Mouse (Mus musculus): ENCODE data around the gene Rnase1. TPM values are rescaled to one million over a fixed set of nuclear protein-coding genes. Genes with fewer than 3 reads are reported as not detected.
"Not testable (repeated sequence)": the region's sequence is repeated elsewhere in the genome, so short reads cannot be mapped to it uniquely, and the experiment has no call there.

Rnase1 gene
- not detected for total RNA-seq (2021)
- long read RNA-seq, experiment 1 = 0 reads
- long read RNA-seq, experiment 2 = 0 reads

- intact Hi-C loops (cut with DNase I) = no loop called here
- DNase-seq = no peak
Observed at GRCm38 (mm10) chr14:51146685-51147084, at the start of gene Rnase1. Gene Rnase1, minus strand, starts transcription at chr14:51146785.

DNA sequence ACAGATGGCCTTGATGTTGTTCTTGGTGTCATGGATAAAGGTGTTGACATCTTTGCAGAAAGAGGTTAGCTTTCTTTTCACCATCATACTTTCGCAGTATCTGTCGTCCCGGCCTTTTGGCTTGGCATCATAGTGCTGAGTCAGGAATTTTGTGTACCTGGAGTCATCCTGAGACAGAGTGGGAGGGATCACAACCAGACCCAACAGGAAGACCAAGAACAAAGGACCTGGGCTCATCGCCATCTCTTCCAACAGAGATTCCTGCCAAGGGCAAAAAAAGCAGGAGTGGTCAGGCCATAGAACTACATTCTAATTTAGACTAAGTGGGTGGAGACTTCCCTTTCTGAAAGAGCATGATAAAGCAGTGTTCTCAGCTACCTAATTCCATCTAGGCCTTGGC, 49.1 kb upstream of the Rnase1 start:
- DNase-seq = no peak
- intact Hi-C loops (cut with DNase I) = no loop called here

GRCm38 (mm10) chr14:51181051-51181450, 34.5 kb upstream of the Rnase1 start:
- DNase-seq = not testable (repeated sequence)

DNA sequence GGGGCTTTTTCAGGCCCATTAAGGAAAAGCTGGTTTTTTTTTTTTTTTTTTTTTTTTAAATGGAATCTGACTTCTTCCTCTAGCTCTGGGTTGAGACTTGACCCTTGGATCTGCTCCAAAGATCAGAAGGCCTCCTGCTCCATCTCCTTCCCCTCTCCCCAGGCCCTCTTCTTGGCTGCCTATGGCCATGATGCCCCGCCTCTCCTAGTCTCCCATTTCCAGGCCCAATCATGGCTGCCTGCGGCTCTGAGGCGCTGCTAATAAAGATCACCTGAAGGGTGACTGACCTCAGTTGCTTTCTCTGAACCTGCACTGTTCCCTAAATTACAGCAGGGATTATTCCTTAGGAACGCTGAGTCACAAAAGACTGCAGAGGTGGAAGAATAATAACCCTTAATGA, 27.3 kb upstream of the Rnase1 start:
- DNase-seq = no peak
- intact Hi-C loops (cut with DNase I) = no loop called here

More at GRCm38 (mm10) chr14:51181051-51181450, 34.5 kb upstream of the Rnase1 start:
- intact Hi-C loops (cut with DNase I) = not testable (repeated sequence)

- intact Hi-C loops (cut with DNase I); DNase-seq: not testable (repeated sequence)
Observed at GRCm38 (mm10) chr14:51172947-51173346, 26.4 kb upstream of the Rnase1 start.

GRCm38 (mm10) chr14:51172095-51172865, 25.7 kb upstream of the Rnase1 start:
- DNase-seq; intact Hi-C loops (cut with DNase I): not testable (repeated sequence)

GRCm38 (mm10) chr14:51166068-51166467, 19.5 kb upstream of the Rnase1 start:
- DNase-seq = no peak
- intact Hi-C loops (cut with DNase I) = no loop called here

GRCm38 (mm10) chr14:51165435-51165834, 18.9 kb upstream of the Rnase1 start:
- intact Hi-C loops (cut with DNase I) = no loop called here
- no peak for DNase-seq

DNA sequence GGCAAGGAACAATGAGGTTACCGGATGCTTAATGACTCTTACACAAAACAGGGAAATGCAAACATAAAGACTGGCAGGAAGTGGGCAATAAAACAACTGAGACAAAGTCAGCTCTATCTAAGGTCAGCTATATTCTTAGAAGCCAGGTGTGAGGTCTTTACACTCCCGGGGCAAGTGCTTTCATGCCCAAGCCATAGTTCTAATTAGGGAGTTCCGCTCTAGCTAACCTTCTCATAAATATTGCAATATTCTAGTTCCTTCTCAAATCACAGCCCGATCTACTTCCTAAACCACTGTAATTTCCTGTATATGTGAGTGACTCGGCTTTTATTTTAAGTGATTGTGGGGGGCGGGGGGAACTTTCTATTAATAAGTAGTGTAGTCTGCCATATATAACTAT, 16.7 kb upstream of the Rnase1 start:
- DNase-seq; intact Hi-C loops (cut with DNase I): not testable (repeated sequence)

GRCm38 (mm10) chr14:51161976-51162375, 15.4 kb upstream of the Rnase1 start, which contains the start of gene Rnase2b:
Gene Rnase2b, plus strand, starts transcription at chr14:51162260.
- intact Hi-C loops (cut with DNase I) = not testable (repeated sequence)

DNA sequence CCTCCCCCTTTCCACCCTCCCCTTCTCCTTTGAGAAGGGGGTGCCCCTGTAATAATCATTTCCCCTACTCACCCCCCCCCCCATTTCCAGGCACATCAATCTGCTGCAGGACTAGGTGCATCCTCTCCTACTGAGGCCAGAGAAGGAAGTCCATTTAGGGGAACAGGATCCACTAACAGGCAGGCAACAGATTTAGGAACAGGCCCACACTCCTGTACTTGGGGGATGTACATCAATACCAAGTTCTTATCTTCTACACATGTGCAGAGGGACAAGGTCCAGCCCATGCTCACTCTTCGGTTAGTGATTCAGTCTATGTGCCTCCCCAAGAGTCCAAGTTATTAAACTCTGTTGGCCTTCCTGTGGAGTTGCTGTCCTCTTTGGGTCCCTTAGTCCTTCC, 10.5 kb upstream of the Rnase1 start:
- no peak for DNase-seq
- intact Hi-C loops (cut with DNase I) = no loop called here

More at GRCm38 (mm10) chr14:51161976-51162375, 15.4 kb upstream of the Rnase1 start, which contains the start of gene Rnase2b:
- DNase-seq = not testable (repeated sequence)

DNA sequence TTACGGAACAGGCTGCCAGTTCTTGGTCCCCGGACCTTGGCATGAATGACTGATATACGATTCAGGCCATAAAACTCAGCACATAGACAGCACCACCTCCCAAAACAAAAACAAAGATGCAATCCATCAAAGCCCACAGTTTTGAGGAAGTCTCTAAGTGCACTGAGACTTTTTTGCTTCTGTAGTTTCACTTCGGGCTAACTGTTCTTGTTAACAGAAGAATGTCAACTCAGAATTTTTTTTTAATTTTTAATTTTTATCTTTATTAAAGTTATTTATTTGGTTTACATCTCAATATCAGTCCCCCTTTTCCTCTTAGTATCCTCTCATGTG, 10.1 kb upstream of the Rnase1 start:
- no peak for DNase-seq
- intact Hi-C loops (cut with DNase I) = no loop called here

- DNase-seq = no peak
Observed at GRCm38 (mm10) chr14:51156056-51156735, 9.6 kb upstream of the Rnase1 start.

DNA sequence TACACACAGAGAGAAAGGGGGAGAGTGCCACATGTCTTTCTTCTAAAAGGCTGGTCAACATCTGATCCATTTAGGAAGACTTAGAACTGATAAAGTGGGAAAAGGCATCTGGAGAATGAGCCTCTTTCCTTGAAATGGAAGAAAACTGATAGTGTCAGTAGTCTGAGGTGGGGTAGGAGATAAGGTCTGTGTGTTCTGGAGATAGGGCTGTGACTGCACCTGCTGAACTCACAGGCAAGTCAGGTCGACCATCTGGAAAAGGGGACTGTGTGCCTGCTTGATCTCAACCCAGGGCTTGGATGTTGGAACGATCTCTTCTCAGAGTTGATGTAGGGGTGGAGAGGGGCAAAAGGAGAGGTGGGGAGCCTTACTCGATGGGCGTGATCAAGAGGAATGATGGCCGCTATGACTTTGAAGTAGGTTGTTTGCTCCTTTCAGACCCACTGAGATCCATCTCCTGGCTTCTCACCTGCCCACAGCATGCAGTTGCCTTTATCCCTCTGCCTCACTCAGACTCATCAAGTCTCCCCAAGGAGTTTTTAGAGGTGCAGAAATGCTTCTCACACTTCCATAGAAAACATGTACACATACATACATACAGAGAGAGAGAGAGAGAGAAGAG, 5.8 kb upstream of the Rnase1 start:
- no peak for DNase-seq
- intact Hi-C loops (cut with DNase I) = no loop called here

More at GRCm38 (mm10) chr14:51156056-51156735, 9.6 kb upstream of the Rnase1 start:
- intact Hi-C loops (cut with DNase I) = no loop called here

- intact Hi-C loops (cut with DNase I) = no loop called here
Observed at GRCm38 (mm10) chr14:51150206-51150831, 3.7 kb upstream of the Rnase1 start.

DNA sequence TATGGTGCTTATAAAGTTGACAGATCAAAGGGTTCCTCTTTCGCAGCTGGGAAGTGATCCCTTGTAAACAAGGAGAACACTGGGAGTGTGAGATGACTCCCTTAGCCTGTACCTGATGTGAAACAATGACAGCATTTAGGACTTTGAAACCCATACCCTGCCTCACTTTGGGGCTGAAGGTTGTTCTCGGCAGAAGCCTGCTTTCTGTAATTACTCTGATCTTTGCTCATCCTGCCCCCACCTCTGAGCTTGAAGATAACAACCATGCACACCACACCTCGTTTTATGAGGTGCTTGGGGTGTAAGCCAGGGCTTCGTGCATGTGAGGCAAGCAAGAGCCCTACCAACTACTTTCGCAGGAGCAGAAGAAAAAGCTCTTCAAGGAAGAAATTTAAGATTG, 2.6 kb upstream of the Rnase1 start:
- intact Hi-C loops (cut with DNase I) = no loop called here
- DNase-seq = no peak

More at GRCm38 (mm10) chr14:51150206-51150831, 3.7 kb upstream of the Rnase1 start:
- no peak for DNase-seq

- intact Hi-C loops (cut with DNase I) = no loop called here
- DNase-seq = no peak
Observed at GRCm38 (mm10) chr14:51148006-51148405, 1.4 kb upstream of the Rnase1 start.

GRCm38 (mm10) chr14:51145521-51145920, 1.1 kb downstream of the Rnase1 start:
- no peak for DNase-seq
- intact Hi-C loops (cut with DNase I) = no loop called here

- DNase-seq = no peak
- intact Hi-C loops (cut with DNase I) = no loop called here
Observed at GRCm38 (mm10) chr14:51144451-51144850, 2.1 kb downstream of the Rnase1 start.

- intact Hi-C loops (cut with DNase I) = no loop called here
- no peak for DNase-seq
Observed at GRCm38 (mm10) chr14:51143937-51144336, 2.6 kb downstream of the Rnase1 start.

DNA sequence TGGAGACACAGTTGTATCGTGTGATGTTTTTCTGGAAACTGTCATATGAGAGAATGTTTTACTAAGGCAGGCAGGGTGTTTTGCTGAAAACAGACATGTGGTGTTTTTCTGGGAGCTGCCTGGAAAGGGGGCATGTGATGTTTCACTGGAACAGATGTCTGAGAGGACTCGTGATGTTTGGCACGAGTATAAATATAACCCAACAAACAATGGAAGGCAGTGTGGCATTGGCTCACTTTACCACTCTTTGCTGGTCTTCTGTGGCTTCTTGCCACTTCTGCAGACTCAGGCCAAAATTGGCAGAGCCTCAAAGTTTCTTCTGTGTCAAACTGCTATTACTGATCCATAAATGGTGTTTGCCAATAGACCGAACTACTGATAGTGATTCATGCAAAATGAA, 3.3 kb downstream of the Rnase1 start:
- intact Hi-C loops (cut with DNase I) = no loop called here
- DNase-seq = no peak
